Mouse (Mus musculus): Measurements from ENCODE around the gene Rxfp4. TPM values are rescaled to one million over a fixed set of nuclear protein-coding genes. Genes with fewer than 3 reads are reported as not detected.

Rxfp4 gene
- polyA plus RNA-seq, 1 experiment from 2014 or later: not detected

- H3K4me2 ChIP-seq: peak overlapping the region; percentile 29
- H3K4me3 ChIP-seq: 0 out of 2 replicates have a peak overlapping the region, but pooled peaks have one; percentile 0
- H3K27me3 ChIP-seq: no peaks in the 10 kb centered on the region
- peaks cover 8% of the 10 kb centered on the region; the same call in 1 of the 2 replicates for H3K36me3 ChIP-seq
- H3K27ac ChIP-seq: peak overlapping the region; percentile 35; the same call in 1 of the 2 replicates
- peaks cover 82% of the 10 kb centered on the region for H3K4me1 ChIP-seq (replicated peaks)
- WGBS: 47% methylated on average over 7 of the region's 7 CpGs
- no peaks in the 10 kb centered on the region for H3K9me3 ChIP-seq (replicated peaks)
- no peak for ATAC-seq (replicated peaks; ENCODE audit: insufficient number of reproducible peaks, insufficient read depth, low FRiP score, low read depth)
- H3K9ac ChIP-seq: peak overlapping the region; percentile 26; the same call in 1 of the 2 replicates
These were observed 26.6 kb downstream of the Rxfp4 start for GRCm38 (mm10) chr3:88626316-88626715.

- H3K4me2 ChIP-seq: 0 out of 2 replicates have a peak overlapping the region, but pooled peaks have one; percentile 88
- peaks cover 8% of the 10 kb centered on the region; the same call in 1 of the 2 replicates for H3K36me3 ChIP-seq
- no peak overlapping the region for H3K4me3 ChIP-seq
- no peaks in the 10 kb centered on the region for H3K9me3 ChIP-seq (replicated peaks)
- no peak for ATAC-seq (replicated peaks; ENCODE audit: insufficient number of reproducible peaks, insufficient read depth, low FRiP score, low read depth)
- no peak overlapping the region for H3K27ac ChIP-seq
- peaks cover 76% of the 10 kb centered on the region for H3K4me1 ChIP-seq (replicated peaks)
- 84% methylated on average over 7 of the region's 7 CpGs for WGBS
- no peak overlapping the region for H3K9ac ChIP-seq
- no peaks in the 10 kb centered on the region for H3K27me3 ChIP-seq
These were observed 27.4 kb downstream of the Rxfp4 start for GRCm38 (mm10) chr3:88625531-88625930.

DNA sequence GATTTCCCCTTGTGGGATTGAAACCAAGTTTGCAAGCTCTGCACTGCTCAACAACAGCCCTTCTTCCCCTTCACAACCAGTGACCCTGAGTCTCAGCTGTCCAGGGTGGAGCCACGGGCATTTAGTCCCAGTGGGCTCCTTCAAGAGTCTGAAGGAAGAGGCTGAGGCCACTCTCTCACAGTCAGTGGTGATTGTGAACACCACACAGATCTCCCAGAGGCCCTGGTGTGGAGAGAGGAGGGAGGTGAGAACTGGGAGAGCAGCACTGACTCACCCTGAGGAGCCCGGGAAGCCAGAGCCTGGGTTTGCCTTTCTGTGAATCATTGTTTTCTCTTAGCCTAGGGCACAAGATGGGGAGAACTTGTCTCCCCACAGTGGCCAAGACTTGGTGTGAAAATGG, 28.0 kb downstream of the Rxfp4 start:
- H3K27me3 ChIP-seq: no peaks in the 10 kb centered on the region
- peak overlapping the region; percentile 88 for H3K4me2 ChIP-seq
- peaks cover 2% of the 10 kb centered on the region; the same call in 1 of the 2 replicates for H3K36me3 ChIP-seq
- H3K9ac ChIP-seq: peak overlapping the region; percentile 76; the same call in 1 of the 2 replicates
- 28% methylated on average over 2 of the region's 2 CpGs for WGBS
- peaks cover 76% of the 10 kb centered on the region for H3K4me1 ChIP-seq (replicated peaks)
- H3K9me3 ChIP-seq (replicated peaks): no peaks in the 10 kb centered on the region
- H3K27ac ChIP-seq: peak overlapping the region; percentile 94
- H3K4me3 ChIP-seq: peak overlapping the region; percentile 65
- ATAC-seq (replicated peaks; ENCODE audit: insufficient number of reproducible peaks, insufficient read depth, low FRiP score, low read depth): no peak

DNA sequence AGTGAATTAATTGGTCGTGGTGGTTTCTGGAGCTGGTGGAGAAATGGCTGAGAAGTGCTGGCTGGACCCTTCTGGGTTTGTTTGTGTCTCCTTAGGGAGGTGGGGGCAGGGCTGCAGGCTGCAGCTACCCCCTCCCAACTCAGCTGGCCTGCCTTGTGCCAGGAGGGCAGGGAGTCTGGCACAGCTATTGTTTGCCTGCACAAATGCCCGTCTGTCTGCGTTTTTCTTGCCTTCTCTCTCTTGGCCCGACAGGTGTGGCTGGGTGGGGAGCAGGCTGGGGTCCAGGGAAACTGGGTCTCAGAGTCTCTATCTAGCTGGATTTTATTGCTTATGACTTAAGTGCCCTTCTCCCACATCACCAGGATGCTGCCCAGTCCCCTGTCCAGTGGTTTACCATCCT, 28.6 kb downstream of the Rxfp4 start:
- no peaks in the 10 kb centered on the region for H3K36me3 ChIP-seq
- peak overlapping the region; percentile 76 for H3K9ac ChIP-seq
- peak overlapping the region; percentile 88 for H3K4me2 ChIP-seq
- peak overlapping the region; percentile 94 for H3K27ac ChIP-seq
- H3K9me3 ChIP-seq (replicated peaks): no peaks in the 10 kb centered on the region
- no peaks in the 10 kb centered on the region for H3K27me3 ChIP-seq
- WGBS: 33% methylated on average over 4 of the region's 4 CpGs
- H3K4me3 ChIP-seq: peak overlapping the region; percentile 65
- no peak for ATAC-seq (replicated peaks; ENCODE audit: insufficient number of reproducible peaks, insufficient read depth, low FRiP score, low read depth)
- peaks cover 76% of the 10 kb centered on the region for H3K4me1 ChIP-seq (replicated peaks)

- Histone ChIP-seq H3K4me2 (peak overlapping the region; percentile 88), H3K27ac (peak overlapping the region; percentile 94), H3K9ac (peak overlapping the region; percentile 76), H3K4me1 (replicated peaks) (peaks cover 76% of the 10 kb centered on the region), H3K9me3 (replicated peaks) (no peaks in the 10 kb centered on the region), H3K27me3 (no peaks in the 10 kb centered on the region), H3K36me3 (no peaks in the 10 kb centered on the region), H3K4me3 (peak overlapping the region; percentile 65)
- peak; percentile 1; the same call in 1 of the 2 replicates for ATAC-seq (replicated peaks; ENCODE audit: insufficient number of reproducible peaks, insufficient read depth, low FRiP score, low read depth)
- WGBS: 6% methylated on average over 15 of the region's 15 CpGs
These were observed 29.4 kb downstream of the Rxfp4 start for GRCm38 (mm10) chr3:88623346-88624135.

- H3K9ac ChIP-seq: peak overlapping the region; percentile 76
- H3K27me3 ChIP-seq: no peaks in the 10 kb centered on the region
- H3K27ac ChIP-seq: peak overlapping the region; percentile 94
- peak overlapping the region; percentile 65 for H3K4me3 ChIP-seq
- H3K36me3 ChIP-seq: no peaks in the 10 kb centered on the region
- H3K4me2 ChIP-seq: peak overlapping the region; percentile 88
- no peaks in the 10 kb centered on the region for H3K9me3 ChIP-seq (replicated peaks)
- peaks cover 76% of the 10 kb centered on the region for H3K4me1 ChIP-seq (replicated peaks)
- 3% methylated on average over 5 of the region's 6 CpGs for WGBS
- ATAC-seq (replicated peaks; ENCODE audit: insufficient number of reproducible peaks, insufficient read depth, low FRiP score, low read depth): peak; percentile 25
These were observed 30.0 kb downstream of the Rxfp4 start for GRCm38 (mm10) chr3:88622941-88623345.

- no peaks in the 10 kb centered on the region for H3K27me3 ChIP-seq
- under 1% methylated on average over 24 of the region's 24 CpGs for WGBS
- H3K27ac ChIP-seq: peak overlapping the region; percentile 94
- peak overlapping the region; percentile 88 for H3K4me2 ChIP-seq
- peak overlapping the region; percentile 65 for H3K4me3 ChIP-seq
- no peaks in the 10 kb centered on the region for H3K9me3 ChIP-seq (replicated peaks)
- no peak; the same call in 1 of the 2 replicates for ATAC-seq (replicated peaks; ENCODE audit: insufficient number of reproducible peaks, insufficient read depth, low FRiP score, low read depth)
- H3K9ac ChIP-seq: peak overlapping the region; percentile 76
- no peaks in the 10 kb centered on the region for H3K36me3 ChIP-seq
- H3K4me1 ChIP-seq (replicated peaks): peaks cover 74% of the 10 kb centered on the region
These were observed 30.6 kb downstream of the Rxfp4 start for GRCm38 (mm10) chr3:88622113-88622940.

- peak; percentile 5 for ATAC-seq (replicated peaks; ENCODE audit: insufficient number of reproducible peaks, insufficient read depth, low FRiP score, low read depth)
- WGBS: under 1% methylated on average over 36 of the region's 36 CpGs
- Histone ChIP-seq H3K27ac (peak overlapping the region; percentile 94), H3K4me1 (replicated peaks) (peaks cover 74% of the 10 kb centered on the region), H3K27me3 (no peaks in the 10 kb centered on the region), H3K4me3 (peak overlapping the region; percentile 65), H3K9me3 (replicated peaks) (no peaks in the 10 kb centered on the region), H3K4me2 (peak overlapping the region; percentile 88), H3K9ac (peak overlapping the region; percentile 76), H3K36me3 (no peaks in the 10 kb centered on the region)
These were observed 31.3 kb downstream of the Rxfp4 start for GRCm38 (mm10) chr3:88621537-88622112.

GRCm38 (mm10) chr3:88620992-88621536, 31.9 kb downstream of the Rxfp4 start:
- ATAC-seq (replicated peaks; ENCODE audit: insufficient number of reproducible peaks, insufficient read depth, low FRiP score, low read depth): peak; percentile 77
- H3K36me3 ChIP-seq: no peaks in the 10 kb centered on the region
- no peaks in the 10 kb centered on the region for H3K27me3 ChIP-seq
- under 1% methylated on average over 58 of the region's 64 CpGs for WGBS
- H3K4me2 ChIP-seq: peak overlapping the region; percentile 88
- no peaks in the 10 kb centered on the region for H3K9me3 ChIP-seq (replicated peaks)
- peaks cover 74% of the 10 kb centered on the region for H3K4me1 ChIP-seq (replicated peaks)
- peak overlapping the region; percentile 94 for H3K27ac ChIP-seq
- H3K4me3 ChIP-seq: peak overlapping the region; percentile 65
- peak overlapping the region; percentile 76 for H3K9ac ChIP-seq

DNA sequence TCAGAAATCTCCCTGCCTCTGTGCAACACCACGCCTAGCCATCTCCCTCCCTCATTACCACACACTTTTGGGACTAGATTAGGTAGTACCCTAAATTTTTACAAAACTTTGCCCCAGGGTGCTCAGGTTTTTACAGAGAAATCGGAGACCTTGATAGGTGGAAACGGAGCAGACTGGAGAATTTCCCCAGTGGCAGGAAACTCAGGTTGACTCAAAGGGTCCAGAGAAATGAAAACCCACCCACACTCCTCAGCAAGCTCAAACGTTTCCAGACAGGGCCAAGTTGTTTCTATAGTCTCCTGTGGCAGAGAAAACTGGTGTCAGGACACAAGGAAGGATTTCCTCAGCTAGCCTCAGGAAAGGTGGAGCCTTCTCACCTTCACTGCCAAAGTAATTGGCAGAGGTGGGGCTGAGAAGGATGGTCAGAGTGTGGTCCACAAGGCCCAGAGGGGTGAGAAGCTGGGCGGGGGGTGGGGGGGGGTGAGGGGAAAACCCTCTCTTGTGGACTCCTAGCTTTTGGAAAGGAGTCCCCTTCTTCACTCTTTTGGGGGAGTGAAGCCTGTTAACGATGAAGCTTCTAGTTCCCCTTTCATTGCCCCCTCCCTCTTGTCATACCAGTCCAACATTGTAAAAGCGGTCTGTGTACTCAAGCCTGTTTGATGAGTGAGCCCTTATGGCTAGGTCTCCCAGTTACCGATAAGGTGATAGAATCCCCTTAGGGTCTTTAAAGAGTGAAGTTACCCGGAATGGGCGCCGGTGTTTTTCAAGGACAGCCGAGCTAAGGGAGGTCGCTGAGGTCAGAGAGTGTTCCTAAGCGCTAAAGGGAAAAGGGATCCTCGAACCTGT, 32.6 kb downstream of the Rxfp4 start:
- peak overlapping the region; percentile 76 for H3K9ac ChIP-seq
- no peak for ATAC-seq (replicated peaks; ENCODE audit: insufficient number of reproducible peaks, insufficient read depth, low FRiP score, low read depth)
- peak overlapping the region; percentile 65 for H3K4me3 ChIP-seq
- H3K9me3 ChIP-seq (replicated peaks): no peaks in the 10 kb centered on the region
- WGBS: 14% methylated on average over 15 of the region's 15 CpGs
- peak overlapping the region; percentile 88 for H3K4me2 ChIP-seq
- H3K36me3 ChIP-seq: no peaks in the 10 kb centered on the region
- peak overlapping the region; percentile 94 for H3K27ac ChIP-seq
- H3K4me1 ChIP-seq (replicated peaks): peaks cover 71% of the 10 kb centered on the region
- H3K27me3 ChIP-seq: no peaks in the 10 kb centered on the region

Measured in heart, embryonic 15.5 days (tissue).